Mouse (Mus musculus): Measurements from ENCODE around the gene Trim9.

DNA sequence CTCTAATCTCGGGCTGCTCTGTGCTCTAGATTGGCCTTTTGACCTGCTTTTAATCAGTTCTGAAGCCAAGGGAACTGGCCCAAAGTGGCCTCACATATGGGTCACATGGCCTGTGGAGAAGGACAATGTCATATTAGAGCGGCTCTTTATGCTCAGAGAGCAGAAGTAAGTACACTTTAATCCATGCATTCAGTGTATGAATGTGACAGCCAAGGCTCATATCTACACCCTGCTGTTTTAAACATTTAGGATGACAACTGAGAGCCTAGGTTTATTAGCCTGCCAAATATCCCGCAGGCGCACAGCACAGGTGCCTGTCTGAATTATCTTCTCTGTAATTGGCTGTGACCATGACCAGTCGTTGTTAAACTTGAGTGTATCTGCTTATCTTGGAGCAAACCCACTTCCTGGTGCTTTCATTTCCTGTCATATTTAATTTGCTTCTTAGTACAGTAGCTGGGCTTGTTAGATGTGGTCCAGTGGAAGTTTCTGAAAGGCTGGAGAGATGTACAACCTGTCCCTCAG is 115.3 kb downstream of the Trim9 start:
- TF ChIP-seq EP300 (optimal IDR thresholded peaks at IDR 0.05) (no peak), CTCF (IDR thresholded peaks at IDR 0.05; ENCODE audit: low read depth) (no peak)

Data from stomach, postnatal 0 days (tissue).